Mouse (Mus musculus): ENCODE data around the gene Pglyrp4.
"Not testable (repeated sequence)": the region's sequence is repeated elsewhere in the genome, so short reads cannot be mapped to it uniquely, and the experiment has no call there.

Gene Pglyrp4

DNA sequence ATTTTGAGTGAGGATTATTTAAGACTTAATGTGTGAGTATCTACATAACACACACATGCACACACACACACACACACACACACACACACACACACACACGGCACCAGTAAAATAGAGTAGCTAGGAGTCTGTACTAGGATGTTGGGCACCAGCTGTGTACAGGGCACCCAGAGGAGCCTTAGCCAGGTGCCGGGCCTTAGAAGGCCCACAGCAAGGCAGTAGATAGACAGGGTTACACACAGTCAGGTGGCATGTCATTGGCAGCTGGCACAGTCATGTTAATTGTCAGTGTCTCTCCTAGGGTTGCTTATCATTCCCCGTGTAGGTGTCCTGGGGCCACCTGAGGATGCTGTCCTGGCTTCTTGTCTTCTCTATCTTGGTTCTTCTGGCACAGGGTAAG, at the start of gene Pglyrp4:
Gene Pglyrp4 (plus strand): TSS at position 301 of the 400 bp plus-strand sequence.
- DNase-seq (ENCODE audit: low spot score): no peak

DNA sequence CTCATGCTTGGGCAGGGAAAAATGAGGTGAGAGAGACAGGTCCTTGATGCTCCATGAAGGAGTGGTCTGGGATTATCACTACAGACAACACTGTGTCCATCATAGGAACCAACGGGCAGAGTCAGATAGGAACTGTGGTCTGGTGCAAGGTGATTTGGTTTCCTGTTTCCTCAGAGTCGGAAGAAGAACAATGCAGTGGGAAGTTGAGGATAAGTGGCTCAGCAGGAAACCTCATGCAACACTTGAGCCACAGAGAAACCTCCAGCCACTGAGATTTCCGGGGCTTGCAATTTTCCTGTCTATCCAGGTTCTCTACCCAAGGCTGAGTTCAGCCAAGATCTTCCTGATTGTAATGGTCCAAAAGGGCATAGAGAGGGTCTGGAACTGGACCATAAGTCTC, 48.0 kb upstream of the Pglyrp4 start:
- DNase-seq (ENCODE audit: low spot score): no peak

DNA sequence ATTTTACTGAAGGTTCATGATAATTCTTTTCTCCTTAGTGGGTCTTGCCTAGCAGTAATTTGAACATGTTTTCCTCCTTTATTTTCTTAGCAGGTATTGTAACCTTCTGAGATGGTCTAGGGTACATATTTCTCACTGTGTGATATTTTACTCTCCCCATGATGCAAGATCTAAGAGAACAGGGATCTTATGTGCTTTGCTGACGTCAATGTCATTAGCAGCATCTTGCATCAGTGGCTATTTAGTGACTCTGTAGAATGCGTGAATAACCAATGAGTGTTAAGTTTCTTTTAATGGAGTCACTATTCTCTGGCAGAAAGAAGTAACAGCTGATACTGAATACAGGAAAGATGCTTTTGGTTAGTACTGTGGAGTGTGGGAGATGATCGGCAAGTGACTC, 42.8 kb upstream of the Pglyrp4 start:
- no peak for DNase-seq (ENCODE audit: low spot score)

DNA sequence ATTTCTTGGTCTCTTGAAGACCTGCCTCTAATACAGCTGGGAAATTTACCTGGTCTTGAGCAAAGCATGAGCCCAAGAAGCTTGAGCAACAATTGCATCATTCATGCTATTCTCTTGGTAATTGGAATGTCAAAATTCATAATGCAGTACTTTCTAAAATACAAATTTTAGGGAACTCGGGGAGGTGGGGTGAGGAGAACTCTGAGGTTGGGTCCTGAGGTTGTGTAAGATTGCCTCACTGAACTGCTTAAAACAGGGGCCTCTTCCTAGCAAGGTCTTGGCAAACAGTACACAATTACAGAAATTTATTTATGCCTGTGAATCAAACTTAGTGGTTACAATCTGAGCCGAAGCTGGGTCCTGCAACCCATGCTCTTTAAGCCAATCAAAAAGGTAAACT, 39.9 kb upstream of the Pglyrp4 start:
- DNase-seq (ENCODE audit: low spot score): no peak

DNA sequence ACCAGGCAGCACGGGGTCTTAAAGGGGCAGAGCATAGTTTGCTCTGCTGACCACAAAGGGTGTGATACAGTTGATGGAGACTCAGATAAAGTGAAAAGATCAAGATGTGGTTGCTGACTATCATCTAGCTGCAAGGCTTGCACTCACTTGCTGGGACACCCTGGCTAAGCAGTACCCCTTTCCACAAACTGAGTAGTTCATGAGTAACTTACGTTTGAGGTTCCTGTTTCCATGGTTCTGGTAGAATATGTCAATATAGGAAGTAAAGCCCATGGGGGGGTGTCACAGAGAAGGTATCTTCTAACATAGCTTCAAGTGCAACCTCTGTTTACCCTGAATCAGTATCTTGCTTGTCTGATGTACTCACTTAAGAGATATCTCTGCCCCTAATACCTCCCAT, 33.2 kb upstream of the Pglyrp4 start:
- DNase-seq (ENCODE audit: low spot score): no peak

DNA sequence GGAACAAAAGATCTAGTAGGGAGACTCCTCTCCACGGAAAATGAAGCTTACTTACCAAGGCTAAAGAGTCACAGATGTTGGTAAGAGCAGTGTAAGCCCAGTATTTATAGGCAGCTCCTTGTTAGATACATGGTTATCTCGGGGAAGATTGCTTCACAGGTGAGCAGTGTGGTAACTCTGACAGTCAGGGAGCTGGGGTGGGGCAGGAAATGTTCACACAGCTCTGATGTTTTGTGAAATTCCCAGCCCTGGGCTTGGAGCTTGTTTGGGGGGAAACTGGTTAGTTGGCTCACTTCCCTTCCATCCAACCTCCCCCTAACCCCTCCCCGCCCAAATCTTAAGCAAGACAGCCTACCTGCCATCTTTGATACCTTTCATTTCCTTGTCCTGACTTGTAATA, 31.1 kb upstream of the Pglyrp4 start, which contains the start of gene S100a9:
Gene S100a9 (minus strand): TSS at position 109 of the 400 bp plus-strand sequence.
- DNase-seq (ENCODE audit: low spot score): no peak

DNA sequence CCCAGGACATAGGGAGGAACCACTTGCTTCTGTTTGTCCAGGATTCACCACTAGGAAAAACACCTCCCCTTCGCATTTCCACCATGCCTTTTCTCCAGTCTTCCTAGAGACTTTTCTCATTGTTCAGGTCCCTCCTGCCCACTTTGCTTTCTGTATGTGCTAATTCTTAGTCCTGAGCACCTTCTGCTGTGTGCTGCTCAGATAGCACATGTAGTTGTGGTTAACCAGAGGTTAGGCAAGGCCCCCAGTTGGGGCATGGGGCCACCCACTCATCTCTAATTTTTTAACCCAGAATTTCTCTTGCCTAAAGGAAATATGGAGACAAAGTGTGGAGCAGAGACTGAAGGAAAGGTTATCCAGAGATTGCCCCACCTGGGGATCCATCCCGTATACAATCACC, 24.5 kb upstream of the Pglyrp4 start:
- no peak for DNase-seq (ENCODE audit: low spot score)

DNA sequence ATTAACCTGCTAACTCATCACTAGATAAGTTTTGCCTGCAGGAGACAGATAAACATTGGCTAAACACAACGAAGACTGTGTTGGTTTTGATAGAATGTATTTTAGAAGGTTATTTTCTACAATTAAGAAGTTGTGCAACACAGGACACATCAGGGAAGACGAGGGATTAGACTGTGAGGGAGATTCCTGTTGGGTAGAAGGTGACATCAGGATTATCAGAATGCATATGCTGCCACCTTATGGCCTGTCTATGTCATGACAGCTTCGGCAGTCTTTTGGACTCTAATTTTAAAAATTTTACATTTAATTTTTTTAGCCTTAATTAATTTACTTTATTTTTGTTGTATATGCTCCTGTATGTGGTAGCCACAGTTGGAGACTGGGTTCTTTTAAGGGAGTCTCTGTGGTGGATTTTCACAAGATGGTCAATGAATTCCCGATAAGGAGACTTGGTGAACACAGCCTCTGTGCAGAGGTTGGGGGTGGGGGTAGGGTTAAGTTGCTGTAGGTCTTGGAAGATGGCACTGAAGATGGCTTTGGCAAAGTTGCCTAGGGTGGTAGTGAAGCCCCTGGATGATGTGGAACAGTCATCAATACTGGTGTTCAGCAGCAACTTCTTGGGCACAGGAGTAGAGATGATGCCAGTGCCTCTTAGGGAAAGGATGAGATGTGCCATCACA, 18.0 kb upstream of the Pglyrp4 start:
- DNase-seq (ENCODE audit: low spot score): peak; percentile 19

DNA sequence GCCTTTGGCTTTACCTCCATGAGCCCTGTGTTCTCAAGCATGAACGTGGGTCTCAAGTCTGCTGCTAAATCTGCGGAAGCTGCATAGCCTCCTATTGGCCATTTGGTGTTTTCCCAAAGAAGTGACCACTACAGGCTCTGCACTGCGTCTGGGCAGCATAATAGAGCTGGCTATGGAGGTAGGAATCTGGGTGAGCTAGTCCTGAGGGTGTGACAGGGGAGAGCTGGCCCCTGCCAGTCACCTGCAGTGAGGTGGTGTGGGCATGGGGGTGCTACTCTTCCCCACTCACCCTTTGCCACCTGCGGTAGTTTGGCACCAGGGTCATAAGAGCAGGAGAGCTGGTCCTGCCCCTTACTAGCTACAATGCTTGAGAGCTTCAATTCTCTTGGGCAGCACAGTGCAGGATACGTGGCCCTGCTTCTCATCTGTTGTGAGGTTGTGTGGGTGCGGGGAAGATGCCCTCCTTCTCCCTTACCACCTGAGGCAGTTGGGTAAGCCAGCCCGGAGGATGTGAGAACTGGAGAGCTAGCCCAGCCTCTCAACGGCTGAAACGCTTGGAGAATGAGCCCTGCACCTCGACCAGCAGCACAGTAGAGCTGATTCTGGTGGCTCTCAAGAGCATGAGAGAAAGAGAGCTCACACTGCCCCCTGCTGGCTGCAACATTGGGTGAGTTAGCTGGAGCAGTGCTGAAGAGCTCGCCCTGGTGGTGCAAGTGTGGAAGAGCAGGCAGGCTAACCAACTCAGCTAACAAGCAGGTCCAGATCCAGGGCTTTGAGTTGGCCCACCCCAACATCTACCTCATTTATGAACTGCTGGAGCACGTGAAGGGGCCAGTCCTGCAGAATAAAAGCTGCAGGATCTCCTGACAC, 16.9 kb upstream of the Pglyrp4 start:
- peak; percentile 71 for DNase-seq (ENCODE audit: low spot score)

DNA sequence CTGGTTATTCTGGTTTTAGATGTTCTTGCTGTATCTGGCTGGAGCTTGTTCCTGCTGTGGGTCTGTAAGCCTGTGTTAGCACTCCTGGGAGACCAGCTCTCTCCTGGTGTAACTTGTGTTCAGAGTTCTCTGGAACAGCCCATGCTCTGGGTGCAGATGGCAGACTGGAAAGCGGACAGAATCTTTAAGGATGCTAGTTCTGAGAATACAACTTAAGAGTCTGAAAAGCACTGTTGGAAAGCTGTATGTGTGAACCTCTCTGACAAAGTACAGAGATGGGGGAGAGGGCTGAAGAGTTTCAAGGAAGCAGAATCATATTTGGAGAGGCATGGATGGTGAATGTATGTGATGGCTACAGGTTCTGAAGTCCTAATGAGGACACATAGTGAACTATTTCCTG, 23.0 kb downstream of the Pglyrp4 start:
- DNase-seq (ENCODE audit: low spot score): no peak

DNA sequence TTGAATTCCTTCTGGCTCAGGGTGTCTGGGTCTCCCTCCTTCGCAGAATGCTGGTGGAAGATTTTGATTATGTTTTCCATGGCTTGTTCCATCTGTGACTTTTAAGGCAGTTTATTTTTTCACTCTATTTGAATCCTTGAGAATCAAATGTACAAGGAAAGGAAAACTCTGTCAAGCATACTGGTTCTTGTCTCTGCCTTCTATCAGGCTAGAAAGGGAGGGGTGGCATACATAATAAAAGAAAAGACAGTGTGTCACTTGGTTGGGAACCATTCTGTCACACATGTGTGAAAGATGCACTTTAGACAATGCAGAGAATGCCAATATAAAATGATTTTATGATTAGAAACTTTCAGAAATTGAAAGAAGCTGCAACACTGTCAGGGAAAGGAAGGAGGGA, 51.1 kb downstream of the Pglyrp4 start, which contains the start of gene Gm5849:
Gene Gm5849 (minus strand): TSS at position 101 of the 400 bp plus-strand sequence.
- DNase-seq (ENCODE audit: low spot score): not testable (repeated sequence)

Measured in c-Kit-positive CD71-positive TER-119-positive erythroid progenitor cells, embryonic 14.5 days (primary cell).